Mouse (Mus musculus) megakaryocyte, embryonic 14.5 days (primary cell): ENCODE data around the gene Fxyd5. TPM values are rescaled to one million over a fixed set of nuclear protein-coding genes. Genes with fewer than 3 reads are reported as not detected.

Experiments
- H3K27me3 ChIP-seq: replicated peaks from 2 replicates; pipeline ENCODE3; 2012; ENCODE audit warnings: inconsistent platforms
- H3K36me3 ChIP-seq: replicated peaks from 2 replicates; pipeline ENCODE3; 2012; ENCODE audit warnings: low read length, inconsistent platforms, mixed read lengths
- H3K4me1 ChIP-seq: 2 replicates; pipeline ENCODE4 v1.6.1; 2012; ENCODE audit warnings: inconsistent platforms
- H3K4me3 ChIP-seq: replicated peaks from 2 replicates; pipeline ENCODE3; 2012; ENCODE audit warnings: moderate library complexity, mild to moderate bottlenecking, inconsistent platforms
- H3K9me3 ChIP-seq: 2 replicates; pipeline ENCODE4 v1.6.1; 2012; ENCODE audit warnings: inconsistent platforms
- FLI1 ChIP-seq: IDR thresholded peaks from 2 replicates; pipeline ENCODE4 v1.6.1; 2012; ENCODE audit warnings: low read length, inconsistent platforms, mixed read lengths
- GATA1 ChIP-seq: IDR thresholded peaks from 3 replicates; pipeline ENCODE4 v1.6.1; 2012; ENCODE audit warnings: mixed read lengths, low read length, inconsistent platforms, borderline replicate concordance
- polyA plus RNA-seq: library from polyadenylated mRNA; stranded (reverse); fragments of >175 nt; gene quantifications from 2 replicates; pipeline ENCODE4 v1.2.3, GENCODE M21; 2012; ENCODE audit warnings: low replicate concordance; ENCODE audit not compliant: insufficient read depth

The Fxyd5 gene
- polyA plus RNA-seq, 1 experiment, result 2,043 TPM

- Histone ChIP-seq H3K27me3 (no peaks in the 10 kb centered on the region), H3K4me3 (no peak overlapping the region), H3K36me3 (peaks cover 2% of the 10 kb centered on the region), H3K9me3 (peaks cover 8% of the 10 kb centered on the region), H3K4me1 (peaks cover 44% of the 10 kb centered on the region)
- TF ChIP-seq GATA1 (no peak), FLI1 (no peak)
These were observed 45.8 kb downstream of the Fxyd5 start for GRCm38 (mm10) chr7:30996491-30996890.

- Histone ChIP-seq H3K4me1 (peaks cover 35% of the 10 kb centered on the region), H3K4me3 (no peak overlapping the region)
- no peak for TF ChIP-seq FLI1
- TF ChIP-seq GATA1, result no peak
These were observed 48.3 kb downstream of the Fxyd5 start for GRCm38 (mm10) chr7:30993986-30994385.

GRCm38 (mm10) chr7:30992148-30992547, 50.1 kb downstream of the Fxyd5 start:
- peaks cover 11% of the 10 kb centered on the region for H3K9me3 ChIP-seq
- H3K27me3 ChIP-seq, result peaks cover 6% of the 10 kb centered on the region
- TF ChIP-seq FLI1, result no peak
- TF ChIP-seq GATA1, result no peak
- H3K4me1 ChIP-seq, result peaks cover 35% of the 10 kb centered on the region
- H3K4me3 ChIP-seq, result no peak overlapping the region
- H3K36me3 ChIP-seq, result peaks cover 2% of the 10 kb centered on the region

More at GRCm38 (mm10) chr7:30993986-30994385, 48.3 kb downstream of the Fxyd5 start:
- H3K27me3 ChIP-seq, result peaks cover 3% of the 10 kb centered on the region
- peaks cover 2% of the 10 kb centered on the region for H3K36me3 ChIP-seq
- peaks cover 11% of the 10 kb centered on the region for H3K9me3 ChIP-seq

GRCm38 (mm10) chr7:30988519-30989162, 53.6 kb downstream of the Fxyd5 start:
- Histone ChIP-seq H3K4me3 (no peak overlapping the region), H3K27me3 (peaks cover 6% of the 10 kb centered on the region), H3K4me1 (peaks cover 29% of the 10 kb centered on the region), H3K9me3 (0 out of 2 replicates have a peak, but pooled peaks cover 4% of the 10 kb centered on the region), H3K36me3 (no peaks in the 10 kb centered on the region)
- TF ChIP-seq GATA1, result no peak
- TF ChIP-seq FLI1, result no peak

GRCm38 (mm10) chr7:30985357-30985756, 56.9 kb downstream of the Fxyd5 start:
- H3K36me3 ChIP-seq, result no peaks in the 10 kb centered on the region
- H3K27me3 ChIP-seq, result peaks cover 10% of the 10 kb centered on the region
- H3K9me3 ChIP-seq, result peaks cover 20% of the 10 kb centered on the region
- no peak overlapping the region for H3K4me3 ChIP-seq
- H3K4me1 ChIP-seq, result peaks cover 7% of the 10 kb centered on the region
- no peak for TF ChIP-seq GATA1
- TF ChIP-seq FLI1, result no peak

Other genes with a start within 250 kb of the Fxyd5 start
- 5.8 and 8.9 TPM in 2 replicates for gene Ffar2, start 218.7 kb downstream of the Fxyd5 start, polyA plus RNA-seq
- gene Ffar3, start 186.3 kb downstream of the Fxyd5 start, polyA plus RNA-seq, result not detected in 2 replicates
- gene Ffar1, start 180.9 kb downstream of the Fxyd5 start, polyA plus RNA-seq, result 0.16 TPM in 1 of 2 replicates, not detected in the other
- gene Cd22, start 162.1 kb downstream of the Fxyd5 start, polyA plus RNA-seq, result 0.03 TPM in 1 of 2 replicates, not detected in the other
- 1.2 TPM in 1 of 2 replicates, not detected in the other for gene Mag, start 127.6 kb downstream of the Fxyd5 start, polyA plus RNA-seq
- not detected in 2 replicates for gene Hamp2, start 117.8 kb downstream of the Fxyd5 start, polyA plus RNA-seq
- not detected in 2 replicates for gene Hamp, start 98.4 kb downstream of the Fxyd5 start, polyA plus RNA-seq
- gene Usf2, start 85.7 kb downstream of the Fxyd5 start, polyA plus RNA-seq, result 122 and 127 TPM in 2 replicates
- gene Lsr, start 69.0 kb downstream of the Fxyd5 start, polyA plus RNA-seq, result 2.1 TPM in 1 of 2 replicates, not detected in the other
- gene Fam187b, start 68.7 kb downstream of the Fxyd5 start, polyA plus RNA-seq, result not detected in 2 replicates
- gene Fxyd7, start 9.0 kb upstream of the Fxyd5 start, polyA plus RNA-seq, result 1.0 TPM in 1 of 2 replicates, not detected in the other
- not detected in 2 replicates for gene Fxyd1, start 14.7 kb upstream of the Fxyd5 start, polyA plus RNA-seq
- gene Lgi4, start 16.9 kb upstream of the Fxyd5 start, polyA plus RNA-seq, result 0.23 and 0.67 TPM in 2 replicates
- not detected in 2 replicates for gene Fxyd3, start 34.2 kb upstream of the Fxyd5 start, polyA plus RNA-seq
- gene Hpn, start 72.8 kb upstream of the Fxyd5 start, polyA plus RNA-seq, result 1.8 TPM in 1 of 2 replicates, not detected in the other
- 8.8 and 28.4 TPM in 2 replicates for gene Scn1b, start 84.5 kb upstream of the Fxyd5 start, polyA plus RNA-seq
- gene Gramd1a, start 113.4 kb upstream of the Fxyd5 start, polyA plus RNA-seq, result 122 and 287 TPM in 2 replicates
- not detected in 2 replicates for gene Scgb2b2, start 248.0 kb upstream of the Fxyd5 start, polyA plus RNA-seq
- not detected in 2 replicates for gene Scgb1b2, start 249.3 kb upstream of the Fxyd5 start, polyA plus RNA-seq